Mouse (Mus musculus) megakaryocyte-erythroid progenitor cell, adult 5-6 weeks (primary cell): ENCODE data around the gene Mon2. TPM values are rescaled to one million over a fixed set of nuclear protein-coding genes. Genes with fewer than 3 reads are reported as not detected.

Experiments used
- ATAC-seq: replicated peaks from 2 replicates; pipeline ENCODE4 v1.8.0; 2016; ENCODE audit warnings: mild to moderate bottlenecking, inconsistent platforms; ENCODE audit not compliant: severe bottlenecking, poor library complexity, low FRiP score, low TSS enrichment
- total RNA-seq, 2 experiments: library from RNA; stranded (forward) in 1 of 2; stranded (reverse) in 1 of 2; fragments of 200-1000, 215-1000 nt in 1 of 2; fragments of >200 nt in 1 of 2; fragmentation: Nextera tagmentation in 1 of 2; gene quantifications; 2 replicates each; pipeline ENCODE4 v1.2.3; 2014 to 2017

Gene Mon2
- total RNA-seq (2014; fragmentation: Nextera tagmentation): 48.0 and 54.4 TPM in 2 replicates
- 39.5 and 52.1 TPM in 2 replicates for total RNA-seq (2017)

- peak; percentile 93 for ATAC-seq
These were observed at the start of gene Mon2 for GRCm38 (mm10) chr10:123076245-123077023. Gene Mon2 (minus strand): TSS chr10:123076505.

- no peak for ATAC-seq
These were observed 44.5 kb upstream of the Mon2 start for GRCm38 (mm10) chr10:123120666-123121392.

- ATAC-seq: no peak
These were observed 40.6 kb upstream of the Mon2 start for GRCm38 (mm10) chr10:123116861-123117260.

- ATAC-seq: no peak
These were observed 37.2 kb upstream of the Mon2 start for GRCm38 (mm10) chr10:123113466-123113865.

GRCm38 (mm10) chr10:123112787-123113168, 36.5 kb upstream of the Mon2 start:
- ATAC-seq: no peak

GRCm38 (mm10) chr10:123112056-123112786, 35.9 kb upstream of the Mon2 start:
- no peak for ATAC-seq

- no peak for ATAC-seq
These were observed 34.2 kb upstream of the Mon2 start for GRCm38 (mm10) chr10:123110548-123110947.

GRCm38 (mm10) chr10:123108527-123108926, 32.2 kb upstream of the Mon2 start:
- no peak for ATAC-seq

GRCm38 (mm10) chr10:123108121-123108520, 31.8 kb upstream of the Mon2 start:
- no peak for ATAC-seq

- ATAC-seq: no peak
These were observed 25.0 kb upstream of the Mon2 start for GRCm38 (mm10) chr10:123101303-123101702.

GRCm38 (mm10) chr10:123100584-123100983, 24.3 kb upstream of the Mon2 start:
- ATAC-seq: no peak

- no peak for ATAC-seq
These were observed 18.2 kb upstream of the Mon2 start for GRCm38 (mm10) chr10:123094504-123094903.

GRCm38 (mm10) chr10:123092577-123092976, 16.3 kb upstream of the Mon2 start:
- no peak for ATAC-seq

GRCm38 (mm10) chr10:123091737-123092136, 15.4 kb upstream of the Mon2 start:
- ATAC-seq: peak; percentile 95

GRCm38 (mm10) chr10:123089425-123089930, 13.2 kb upstream of the Mon2 start:
- ATAC-seq: no peak

- no peak for ATAC-seq
These were observed 10.5 kb upstream of the Mon2 start for GRCm38 (mm10) chr10:123086847-123087246.

- ATAC-seq: no peak
These were observed 8.8 kb upstream of the Mon2 start for GRCm38 (mm10) chr10:123084900-123085641.

GRCm38 (mm10) chr10:123084307-123084706, 8.0 kb upstream of the Mon2 start:
- no peak for ATAC-seq

- 0 out of 2 replicates have a peak, but pooled peaks have one; percentile 6 for ATAC-seq
These were observed 508 bp downstream of the Mon2 start for GRCm38 (mm10) chr10:123075751-123076242.
